Mouse (Mus musculus): ENCODE data around the gene 1700037H04Rik. TPM values are rescaled to one million over a fixed set of nuclear protein-coding genes. Genes with fewer than 3 reads are reported as not detected.
A peak's percentile ranks its signal among the peaks of the same experiment; 100 is the strongest.

The 1700037H04Rik gene
- total and polyA plus RNA-seq, 2 experiments from 2014 or later, result 79.3 to 155 TPM

DNA sequence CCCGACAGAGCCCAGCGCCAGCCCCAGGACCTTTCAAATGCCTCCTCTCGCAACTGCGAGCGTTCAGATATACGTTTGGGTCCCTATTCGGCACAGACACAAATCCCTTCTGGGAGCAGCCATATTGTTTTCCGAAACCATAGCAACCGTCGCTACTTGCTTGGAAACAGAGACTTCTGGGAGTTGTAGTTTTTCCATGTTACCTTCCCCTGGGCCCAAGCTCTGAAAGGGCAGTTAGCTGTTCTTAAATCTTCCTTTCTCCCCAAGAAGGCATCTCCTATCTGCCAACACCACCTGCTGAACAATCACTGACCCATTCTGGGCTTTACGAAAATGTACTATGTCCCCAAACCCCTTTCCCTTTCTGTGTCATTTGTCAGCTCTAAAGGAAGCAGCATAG is 14.8 kb upstream of the 1700037H04Rik start:
- Histone ChIP-seq H3K27me3 (ENCODE audit: insufficient read depth, low read length) (0 out of 2 replicates have a peak, but pooled peaks cover 8% of the 10 kb centered on the region), H3K9ac (replicated peaks; ENCODE audit: low read length) (peak overlapping the region; percentile 25; the same call in 1 of the 2 replicates), H3K4me3 (ENCODE audit: low read length) (peak overlapping the region; percentile 48), H3K27ac (no peak overlapping the region), H3K4me2 (ENCODE audit: low read depth, low read length) (peak overlapping the region; percentile 93), H3K36me3 (ENCODE audit: insufficient read depth, low read length) (no peaks in the 10 kb centered on the region), H3K9me3 (ENCODE audit: low read length) (no peaks in the 10 kb centered on the region), H3K4me1 (ENCODE audit: insufficient read depth, low read length) (peaks cover 34% of the 10 kb centered on the region)
- no peak for TF ChIP-seq CTCF (IDR thresholded peaks at IDR 0.05; ENCODE audit: low read depth)
- WGBS, result 5% methylated on average over 11 of the region's 11 CpGs
- ATAC-seq, result peak; percentile 61
- DNase-seq (ENCODE audit: low spot score), result peak; percentile 94

DNA sequence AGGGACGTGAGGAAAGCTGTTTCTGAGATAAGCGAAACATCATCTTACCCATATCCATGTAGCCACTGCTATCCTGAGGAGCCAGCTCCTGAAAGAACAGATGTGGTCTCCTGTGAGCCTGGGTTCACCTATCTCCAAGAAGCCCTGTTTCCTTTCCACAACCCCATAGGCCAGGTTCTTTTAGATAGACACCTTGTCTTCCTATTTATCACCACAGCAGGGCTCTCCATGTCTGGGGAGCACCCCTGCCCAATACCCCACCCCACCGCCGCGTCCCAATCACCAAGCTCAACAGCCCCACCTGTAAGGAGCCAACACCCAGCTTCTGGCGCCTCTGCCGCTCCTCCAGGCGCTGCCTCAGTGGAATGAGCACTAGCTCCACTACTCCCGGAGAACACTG is 12.4 kb upstream of the 1700037H04Rik start:
- Histone ChIP-seq H3K27ac (no peak overlapping the region), H3K4me1 (ENCODE audit: insufficient read depth, low read length) (peaks cover 15% of the 10 kb centered on the region), H3K27me3 (ENCODE audit: insufficient read depth, low read length) (0 out of 2 replicates have a peak, but pooled peaks cover 8% of the 10 kb centered on the region), H3K4me2 (ENCODE audit: low read depth, low read length) (no peak overlapping the region), H3K4me3 (ENCODE audit: low read length) (no peak overlapping the region), H3K9ac (replicated peaks; ENCODE audit: low read length) (no peak overlapping the region), H3K36me3 (ENCODE audit: insufficient read depth, low read length) (no peaks in the 10 kb centered on the region), H3K9me3 (ENCODE audit: low read length) (no peaks in the 10 kb centered on the region)
- DNase-seq (ENCODE audit: low spot score), result no peak
- TF ChIP-seq CTCF (IDR thresholded peaks at IDR 0.05; ENCODE audit: low read depth), result no peak
- 69% methylated on average over 9 of the region's 9 CpGs for WGBS
- ATAC-seq, result no peak

DNA sequence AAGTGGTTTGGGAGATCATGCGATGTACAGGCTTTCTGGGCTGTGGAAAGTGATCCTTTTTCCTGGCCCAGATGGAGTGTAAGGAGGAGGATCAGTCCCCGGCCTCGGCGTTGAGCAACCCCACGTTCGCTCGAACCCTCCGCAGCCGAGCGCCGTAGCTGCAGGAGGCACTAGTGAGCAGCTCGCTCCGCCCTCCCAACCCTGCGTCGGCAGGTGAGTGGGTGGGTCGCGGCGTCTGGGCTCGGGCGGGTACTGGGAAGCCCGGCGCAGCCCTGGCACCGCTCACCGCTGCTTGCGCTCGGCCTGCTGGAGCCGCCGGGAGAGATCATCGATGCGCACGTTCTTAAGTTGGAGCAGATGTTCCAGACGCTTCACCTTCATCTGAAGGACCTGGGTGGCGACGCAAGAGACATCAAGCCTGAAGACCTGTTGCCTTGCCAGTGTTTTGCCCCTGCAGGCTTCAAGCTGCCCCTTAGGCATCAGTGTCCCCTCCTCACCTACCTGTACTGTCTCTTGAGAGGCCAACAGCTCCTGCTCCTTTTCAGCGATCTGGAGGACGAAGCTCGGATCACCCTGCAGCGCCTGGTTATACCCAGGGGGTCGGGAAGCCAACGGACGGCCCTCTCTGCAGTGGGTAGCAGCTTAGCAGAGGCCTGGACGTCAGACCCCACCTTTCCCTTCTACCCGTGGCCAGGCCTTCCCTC is 11.7 kb upstream of the 1700037H04Rik start:
- ATAC-seq (no peak), DNase-seq (ENCODE audit: low spot score) (no peak)
- Histone ChIP-seq H3K9me3 (ENCODE audit: low read length) (no peaks in the 10 kb centered on the region), H3K36me3 (ENCODE audit: insufficient read depth, low read length) (no peaks in the 10 kb centered on the region), H3K27me3 (ENCODE audit: insufficient read depth, low read length) (0 out of 2 replicates have a peak, but pooled peaks cover 8% of the 10 kb centered on the region), H3K4me3 (ENCODE audit: low read length) (peak overlapping the region; percentile 3; the same call in 1 of the 2 replicates), H3K4me2 (ENCODE audit: low read depth, low read length) (peak overlapping the region; percentile 16), H3K9ac (replicated peaks; ENCODE audit: low read length) (no peak overlapping the region; the same call in 1 of the 2 replicates), H3K27ac (no peak overlapping the region), H3K4me1 (ENCODE audit: insufficient read depth, low read length) (peaks cover 7% of the 10 kb centered on the region)
- no peak for TF ChIP-seq CTCF (IDR thresholded peaks at IDR 0.05; ENCODE audit: low read depth)
- 19% methylated on average over 43 of the region's 43 CpGs for WGBS

DNA sequence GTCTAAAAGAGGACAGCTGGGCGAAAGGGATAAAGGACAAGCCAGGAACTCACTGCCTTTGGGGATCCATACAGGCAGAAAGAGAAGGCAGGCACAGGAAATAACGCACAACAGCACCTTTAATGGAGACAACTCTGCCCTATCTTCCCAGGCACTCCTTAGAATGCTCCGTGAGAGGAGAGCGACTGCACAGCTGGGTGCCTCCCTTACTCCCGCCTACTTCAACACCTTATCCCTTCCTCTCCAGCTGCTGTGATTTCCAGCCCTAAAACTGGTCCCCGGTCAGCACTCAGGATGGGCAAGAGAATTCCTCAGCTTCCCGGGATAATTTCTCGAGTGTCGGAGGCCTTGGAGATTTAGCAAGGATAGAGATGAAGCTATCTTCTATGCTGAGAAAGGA is 11.1 kb upstream of the 1700037H04Rik start:
- H3K9me3 ChIP-seq (ENCODE audit: low read length), result no peaks in the 10 kb centered on the region
- TF ChIP-seq CTCF (IDR thresholded peaks at IDR 0.05; ENCODE audit: low read depth), result no peak
- H3K4me1 ChIP-seq (ENCODE audit: insufficient read depth, low read length), result peaks cover 4% of the 10 kb centered on the region
- no peak overlapping the region; the same call in 1 of the 2 replicates for H3K9ac ChIP-seq (replicated peaks; ENCODE audit: low read length)
- H3K36me3 ChIP-seq (ENCODE audit: insufficient read depth, low read length), result no peaks in the 10 kb centered on the region
- DNase-seq (ENCODE audit: low spot score) (no peak), ATAC-seq (no peak)
- H3K27ac ChIP-seq, result no peak overlapping the region
- H3K4me3 ChIP-seq (ENCODE audit: low read length), result no peak overlapping the region
- peak overlapping the region; percentile 16 for H3K4me2 ChIP-seq (ENCODE audit: low read depth, low read length)
- 0 out of 2 replicates have a peak, but pooled peaks cover 8% of the 10 kb centered on the region for H3K27me3 ChIP-seq (ENCODE audit: insufficient read depth, low read length)
- WGBS, result 35% methylated on average over 9 of the region's 9 CpGs

DNA sequence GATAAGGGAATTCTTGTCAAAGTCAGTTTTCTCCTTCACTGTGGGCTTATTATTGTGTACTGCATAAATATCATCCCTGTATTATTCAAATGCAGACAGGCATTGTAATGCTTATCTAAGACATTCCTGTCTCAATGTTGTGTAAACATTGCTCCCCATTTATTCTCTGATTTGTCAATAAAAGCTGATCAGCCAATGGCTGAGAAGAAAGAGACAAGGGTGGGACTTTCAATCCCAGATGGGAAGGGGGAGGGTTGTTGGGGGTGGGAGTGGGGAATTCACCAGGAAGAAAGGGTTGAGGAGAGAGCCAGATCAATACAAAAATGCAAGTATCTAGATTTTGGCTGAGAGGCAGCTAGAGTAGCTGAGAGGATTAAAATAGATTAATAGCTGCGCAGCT is 9.0 kb upstream of the 1700037H04Rik start:
- Histone ChIP-seq H3K4me2 (ENCODE audit: low read depth, low read length) (no peak overlapping the region), H3K9ac (replicated peaks; ENCODE audit: low read length) (no peak overlapping the region), H3K36me3 (ENCODE audit: insufficient read depth, low read length) (no peaks in the 10 kb centered on the region), H3K27me3 (ENCODE audit: insufficient read depth, low read length) (0 out of 2 replicates have a peak, but pooled peaks cover 8% of the 10 kb centered on the region), H3K4me1 (ENCODE audit: insufficient read depth, low read length) (no peaks in the 10 kb centered on the region), H3K9me3 (ENCODE audit: low read length) (no peaks in the 10 kb centered on the region), H3K4me3 (ENCODE audit: low read length) (no peak overlapping the region), H3K27ac (no peak overlapping the region)
- ATAC-seq (no peak), DNase-seq (ENCODE audit: low spot score) (no peak)
- no peak for TF ChIP-seq CTCF (IDR thresholded peaks at IDR 0.05; ENCODE audit: low read depth)
- 67% methylated on average over 1 of the region's 1 CpGs for WGBS

DNA sequence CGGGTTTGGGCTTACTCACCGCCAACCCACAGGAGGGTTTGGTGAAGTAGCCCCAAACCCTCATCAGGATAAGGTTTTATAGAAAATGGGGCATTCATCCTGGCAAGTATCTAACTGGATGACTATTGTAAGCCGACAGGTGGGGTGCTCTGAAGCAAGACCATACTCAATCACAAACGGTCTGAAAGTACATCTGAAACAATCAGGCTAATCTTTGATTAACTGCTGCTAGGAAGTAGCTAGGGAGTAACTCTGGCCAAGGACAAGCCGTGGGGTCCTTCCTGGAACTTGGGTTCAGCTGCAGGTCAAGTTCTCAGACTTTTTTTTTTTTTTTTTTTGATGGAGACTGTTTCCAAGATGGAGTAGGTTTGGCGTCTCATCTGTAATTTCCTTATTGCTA is 8.1 kb upstream of the 1700037H04Rik start:
- Histone ChIP-seq H3K36me3 (ENCODE audit: insufficient read depth, low read length) (no peaks in the 10 kb centered on the region), H3K4me3 (ENCODE audit: low read length) (no peak overlapping the region), H3K27me3 (ENCODE audit: insufficient read depth, low read length) (0 out of 2 replicates have a peak, but pooled peaks cover 8% of the 10 kb centered on the region), H3K27ac (no peak overlapping the region), H3K9me3 (ENCODE audit: low read length) (no peaks in the 10 kb centered on the region), H3K9ac (replicated peaks; ENCODE audit: low read length) (no peak overlapping the region), H3K4me2 (ENCODE audit: low read depth, low read length) (no peak overlapping the region), H3K4me1 (ENCODE audit: insufficient read depth, low read length) (no peaks in the 10 kb centered on the region)
- ATAC-seq (no peak), DNase-seq (ENCODE audit: low spot score) (no peak)
- no peak for TF ChIP-seq CTCF (IDR thresholded peaks at IDR 0.05; ENCODE audit: low read depth)
- 89% methylated on average over 6 of the region's 6 CpGs for WGBS

DNA sequence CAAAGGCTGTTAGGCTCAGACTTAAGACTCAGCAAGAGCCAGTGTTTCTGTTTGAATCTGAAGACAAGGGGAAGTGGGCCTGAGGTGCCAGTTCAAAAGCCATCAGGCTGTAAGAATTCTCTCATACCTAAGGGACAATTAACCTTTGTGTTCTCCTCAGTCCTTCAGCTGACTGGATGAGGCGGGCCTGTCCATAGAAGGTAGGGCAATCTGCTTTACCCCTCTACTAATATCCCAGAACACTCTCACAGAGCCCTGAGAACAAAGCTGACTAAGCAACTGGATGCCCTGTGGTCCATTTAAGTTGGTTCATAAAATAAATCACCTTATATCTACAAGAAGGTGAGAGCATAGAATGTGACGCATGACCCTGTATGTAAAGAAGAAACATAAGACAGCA is 6.3 kb upstream of the 1700037H04Rik start:
- ATAC-seq (no peak), DNase-seq (ENCODE audit: low spot score) (no peak)
- no peaks in the 10 kb centered on the region for H3K36me3 ChIP-seq (ENCODE audit: insufficient read depth, low read length)
- no peaks in the 10 kb centered on the region for H3K27me3 ChIP-seq (ENCODE audit: insufficient read depth, low read length)
- no peak overlapping the region for H3K27ac ChIP-seq
- no peak for TF ChIP-seq CTCF (IDR thresholded peaks at IDR 0.05; ENCODE audit: low read depth)
- H3K9ac ChIP-seq (replicated peaks; ENCODE audit: low read length), result no peak overlapping the region
- H3K4me2 ChIP-seq (ENCODE audit: low read depth, low read length), result no peak overlapping the region
- no peaks in the 10 kb centered on the region for H3K9me3 ChIP-seq (ENCODE audit: low read length)
- no peaks in the 10 kb centered on the region for H3K4me1 ChIP-seq (ENCODE audit: insufficient read depth, low read length)
- 85% methylated on average over 2 of the region's 2 CpGs for WGBS
- no peak overlapping the region for H3K4me3 ChIP-seq (ENCODE audit: low read length)
